Mouse (Mus musculus): Measurements from ENCODE around the gene Cdc14b. TPM values are rescaled to one million over a fixed set of nuclear protein-coding genes. Genes with fewer than 3 reads are reported as not detected.
A peak's percentile ranks its signal among the peaks of the same experiment; 100 is the strongest.

Cdc14b gene
- polyA plus RNA-seq, 1 experiment from 2014 or later = 12.6 TPM

DNA sequence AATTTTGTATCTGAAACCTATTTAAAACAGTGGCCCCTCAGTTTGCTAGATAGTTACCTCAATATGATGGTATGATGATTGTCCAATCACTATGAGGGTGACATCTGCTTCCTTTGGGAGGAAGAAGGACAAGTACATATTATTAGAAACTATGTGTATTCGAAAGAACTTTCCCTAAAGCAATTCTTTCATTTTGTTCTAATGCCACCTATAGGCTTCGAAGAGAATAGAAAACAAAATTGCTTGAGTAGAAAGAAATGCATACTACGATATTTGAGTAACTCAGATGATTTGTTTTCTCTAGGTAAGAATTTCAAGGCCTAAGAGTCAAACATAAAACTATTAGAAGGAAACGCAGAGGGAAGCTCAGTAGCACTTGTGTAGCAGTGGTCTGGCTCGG lies 33.9 kb upstream of the Cdc14b start:
- Histone ChIP-seq H3K4me3 (no peak overlapping the region), H3K27ac (replicated peaks) (no peak overlapping the region), H3K27me3 (ENCODE audit: low read depth, poor library complexity, severe bottlenecking) (no peaks in the 10 kb centered on the region), H3K9me3 (replicated peaks) (no peaks in the 10 kb centered on the region), H3K4me1 (peaks cover 13% of the 10 kb centered on the region), H3K36me3 (peaks cover 11% of the 10 kb centered on the region)
- WGBS = 80% methylated on average over 5 of the region's 5 CpGs
- DNase-seq (ENCODE audit: low spot score) = no peak

DNA sequence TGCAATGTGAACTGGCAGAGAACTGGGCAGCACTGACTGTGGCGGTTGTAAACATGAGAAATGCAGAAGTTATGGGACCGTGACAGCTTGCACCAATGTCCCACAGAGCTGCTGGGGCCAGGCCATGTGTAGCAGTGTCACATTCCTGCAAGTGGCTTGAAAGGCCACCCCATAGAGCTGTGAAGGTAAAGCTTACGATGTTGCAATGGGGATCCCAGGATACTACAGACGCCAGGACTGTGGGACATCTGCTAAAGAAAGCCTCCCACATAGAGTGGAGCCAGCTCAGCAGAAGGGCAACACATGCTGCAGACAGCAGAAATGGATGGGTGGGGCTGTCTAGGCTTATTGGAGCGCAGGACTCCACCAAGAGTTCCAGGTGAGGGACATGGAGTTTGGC lies 32.4 kb upstream of the Cdc14b start:
- 90% methylated on average over 5 of the region's 5 CpGs for WGBS
- Histone ChIP-seq H3K36me3 (peaks cover 19% of the 10 kb centered on the region), H3K27ac (replicated peaks) (no peak overlapping the region), H3K9me3 (replicated peaks) (no peaks in the 10 kb centered on the region), H3K27me3 (ENCODE audit: low read depth, poor library complexity, severe bottlenecking) (no peaks in the 10 kb centered on the region), H3K4me1 (peaks cover 13% of the 10 kb centered on the region), H3K4me3 (no peak overlapping the region)
- no peak for DNase-seq (ENCODE audit: low spot score)

DNA sequence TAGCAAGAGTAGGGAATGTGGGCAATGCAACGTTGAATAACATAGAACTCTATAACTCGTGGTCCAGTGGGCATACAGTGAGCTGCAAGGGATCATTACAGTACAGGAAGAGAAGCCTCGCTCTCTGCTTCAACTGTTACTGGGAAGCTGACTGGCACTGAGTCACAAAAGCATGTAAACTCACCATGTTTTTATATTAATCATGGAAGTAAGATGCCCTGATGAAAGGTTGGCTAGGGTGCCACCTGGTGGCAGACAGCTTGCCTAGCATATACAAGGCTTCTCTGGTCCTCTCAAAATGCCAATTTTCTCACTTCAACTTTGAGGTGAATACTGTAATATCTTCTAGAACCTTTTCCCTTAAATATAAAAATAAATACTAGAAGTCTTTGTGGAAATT lies 31.0 kb upstream of the Cdc14b start:
- peak; percentile 53 for DNase-seq (ENCODE audit: low spot score)
- 80% methylated on average over 3 of the region's 3 CpGs for WGBS
- no peak overlapping the region for H3K27ac ChIP-seq (replicated peaks)

GRCm38 (mm10) chr13:64299069-64299468 lies 24.0 kb upstream of the Cdc14b start:
- H3K4me3 ChIP-seq = no peak overlapping the region
- H3K9me3 ChIP-seq (replicated peaks) = no peaks in the 10 kb centered on the region
- 94% methylated on average over 1 of the region's 1 CpGs for WGBS
- peaks cover 9% of the 10 kb centered on the region for H3K36me3 ChIP-seq
- no peaks in the 10 kb centered on the region for H3K4me1 ChIP-seq
- H3K27ac ChIP-seq (replicated peaks) = no peak overlapping the region
- H3K27me3 ChIP-seq (ENCODE audit: low read depth, poor library complexity, severe bottlenecking) = no peaks in the 10 kb centered on the region
- no peak for DNase-seq (ENCODE audit: low spot score)

More for the DNA sequence above, 31.0 kb upstream of the Cdc14b start:
- Histone ChIP-seq H3K9me3 (replicated peaks) (no peaks in the 10 kb centered on the region), H3K4me3 (no peak overlapping the region), H3K36me3 (peaks cover 20% of the 10 kb centered on the region), H3K27me3 (ENCODE audit: low read depth, poor library complexity, severe bottlenecking) (no peaks in the 10 kb centered on the region), H3K4me1 (peaks cover 4% of the 10 kb centered on the region)

DNA sequence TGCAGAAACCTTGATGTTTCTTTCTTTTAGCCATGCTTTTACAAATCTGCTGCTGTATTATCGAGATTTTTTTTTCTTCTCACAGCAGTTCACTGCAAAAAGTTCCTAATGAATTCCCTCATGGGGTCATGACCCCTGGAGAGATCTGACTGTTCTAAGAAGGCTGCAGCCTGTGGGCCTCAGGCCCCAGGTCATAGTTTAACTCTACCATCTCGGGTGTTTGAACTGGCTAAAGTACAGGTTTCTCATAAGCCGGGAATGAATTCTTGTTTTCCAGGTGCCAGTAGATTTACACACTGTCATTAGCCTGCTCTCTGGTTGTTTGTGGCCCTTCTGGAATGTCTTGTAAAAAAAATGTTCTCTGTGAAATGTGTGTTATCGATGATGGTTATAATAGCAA lies 11.7 kb upstream of the Cdc14b start:
- no peak overlapping the region for H3K27ac ChIP-seq (replicated peaks)
- WGBS = 49% methylated on average over 4 of the region's 4 CpGs
- 0 out of 2 replicates have a peak, but pooled peaks cover 3% of the 10 kb centered on the region for H3K36me3 ChIP-seq
- H3K4me1 ChIP-seq = peaks cover 12% of the 10 kb centered on the region
- no peak overlapping the region for H3K4me3 ChIP-seq
- 0 out of 2 replicates have a peak, but pooled peaks cover 3% of the 10 kb centered on the region for H3K9me3 ChIP-seq (replicated peaks)
- no peaks in the 10 kb centered on the region for H3K27me3 ChIP-seq (ENCODE audit: low read depth, poor library complexity, severe bottlenecking)
- no peak for DNase-seq (ENCODE audit: low spot score)

- Histone ChIP-seq H3K36me3 (0 out of 2 replicates have a peak, but pooled peaks cover under 1% of the 10 kb centered on the region), H3K4me3 (no peak overlapping the region), H3K27ac (replicated peaks) (no peak overlapping the region), H3K27me3 (ENCODE audit: low read depth, poor library complexity, severe bottlenecking) (no peaks in the 10 kb centered on the region), H3K9me3 (replicated peaks) (0 out of 2 replicates have a peak, but pooled peaks cover 3% of the 10 kb centered on the region), H3K4me1 (peaks cover 12% of the 10 kb centered on the region)
- no peak for DNase-seq (ENCODE audit: low spot score)
- 77% methylated on average over 4 of the region's 4 CpGs for WGBS
Observed at GRCm38 (mm10) chr13:64286321-64286720, 11.2 kb upstream of the Cdc14b start.

DNA sequence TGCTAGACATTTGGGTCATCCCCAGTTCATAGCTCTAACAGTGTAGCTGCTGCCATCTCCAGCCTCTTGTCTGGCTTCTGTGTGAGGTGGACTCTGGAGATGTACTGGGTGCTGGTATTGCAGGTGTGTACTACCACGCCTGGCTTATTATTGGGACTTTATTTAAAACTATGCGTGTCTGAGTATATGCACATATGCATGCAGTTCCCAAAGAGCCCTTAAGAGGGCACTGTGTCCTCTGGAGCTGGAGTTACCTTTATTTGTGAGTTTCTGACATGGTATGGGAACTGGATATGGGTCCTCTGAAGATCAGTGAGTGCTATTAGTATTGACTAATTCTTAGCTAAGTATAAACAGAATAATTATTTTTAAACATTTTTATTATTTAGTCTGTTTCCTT lies 9.6 kb upstream of the Cdc14b start:
- no peaks in the 10 kb centered on the region for H3K36me3 ChIP-seq
- H3K4me1 ChIP-seq = peaks cover 12% of the 10 kb centered on the region
- 93% methylated on average over 2 of the region's 2 CpGs for WGBS
- H3K4me3 ChIP-seq = no peak overlapping the region
- H3K27me3 ChIP-seq (ENCODE audit: low read depth, poor library complexity, severe bottlenecking) = no peaks in the 10 kb centered on the region
- H3K27ac ChIP-seq (replicated peaks) = no peak overlapping the region
- 0 out of 2 replicates have a peak, but pooled peaks cover 3% of the 10 kb centered on the region for H3K9me3 ChIP-seq (replicated peaks)
- no peak for DNase-seq (ENCODE audit: low spot score)

GRCm38 (mm10) chr13:64280940-64281339 lies 5.8 kb upstream of the Cdc14b start:
- Histone ChIP-seq H3K4me3 (no peak overlapping the region), H3K27me3 (ENCODE audit: low read depth, poor library complexity, severe bottlenecking) (peaks cover 20% of the 10 kb centered on the region), H3K9me3 (replicated peaks) (0 out of 2 replicates have a peak, but pooled peaks cover 3% of the 10 kb centered on the region), H3K36me3 (no peaks in the 10 kb centered on the region), H3K27ac (replicated peaks) (no peak overlapping the region), H3K4me1 (peaks cover under 1% of the 10 kb centered on the region; the same call in 1 of the 2 replicates)
- 93% methylated on average over 5 of the region's 5 CpGs for WGBS
- no peak for DNase-seq (ENCODE audit: low spot score)

DNA sequence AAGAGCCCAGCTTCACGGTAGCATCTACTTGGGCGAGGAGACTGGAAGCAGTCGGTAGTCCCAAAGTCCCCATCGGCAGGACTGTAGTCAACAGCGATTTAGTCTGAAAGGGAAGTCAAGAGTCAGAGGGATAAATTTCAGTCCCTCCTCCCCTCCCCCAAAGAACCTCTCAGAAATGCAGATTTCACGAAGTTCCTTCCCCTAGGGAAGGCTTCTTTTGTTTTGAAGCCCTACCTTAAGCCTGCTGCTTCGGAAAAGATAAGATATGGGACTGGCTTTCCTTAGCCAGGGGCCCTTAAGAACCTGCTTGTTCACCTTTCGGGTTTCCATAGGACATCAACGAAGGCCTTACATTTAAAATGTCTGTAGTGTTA lies 651 bp upstream of the Cdc14b start:
- H3K36me3 ChIP-seq = no peaks in the 10 kb centered on the region
- WGBS = 9% methylated on average over 9 of the region's 9 CpGs
- no peaks in the 10 kb centered on the region for H3K9me3 ChIP-seq (replicated peaks)
- H3K4me1 ChIP-seq = peaks cover 23% of the 10 kb centered on the region
- peak overlapping the region; percentile 81; the same call in 1 of the 2 replicates for H3K27ac ChIP-seq (replicated peaks)
- peak overlapping the region; percentile 89 for H3K4me3 ChIP-seq
- DNase-seq (ENCODE audit: low spot score) = no peak
- peaks cover 39% of the 10 kb centered on the region for H3K27me3 ChIP-seq (ENCODE audit: low read depth, poor library complexity, severe bottlenecking)

GRCm38 (mm10) chr13:64273891-64274844 lies 922 bp downstream of the Cdc14b start:
- Histone ChIP-seq H3K27ac (replicated peaks) (peak overlapping the region; percentile 81), H3K4me1 (peaks cover 23% of the 10 kb centered on the region), H3K4me3 (peak overlapping the region; percentile 89), H3K9me3 (replicated peaks) (no peaks in the 10 kb centered on the region), H3K27me3 (ENCODE audit: low read depth, poor library complexity, severe bottlenecking) (peaks cover 39% of the 10 kb centered on the region), H3K36me3 (no peaks in the 10 kb centered on the region)
- no peak for DNase-seq (ENCODE audit: low spot score)
- under 1% methylated on average over 85 of the region's 95 CpGs for WGBS

DNA sequence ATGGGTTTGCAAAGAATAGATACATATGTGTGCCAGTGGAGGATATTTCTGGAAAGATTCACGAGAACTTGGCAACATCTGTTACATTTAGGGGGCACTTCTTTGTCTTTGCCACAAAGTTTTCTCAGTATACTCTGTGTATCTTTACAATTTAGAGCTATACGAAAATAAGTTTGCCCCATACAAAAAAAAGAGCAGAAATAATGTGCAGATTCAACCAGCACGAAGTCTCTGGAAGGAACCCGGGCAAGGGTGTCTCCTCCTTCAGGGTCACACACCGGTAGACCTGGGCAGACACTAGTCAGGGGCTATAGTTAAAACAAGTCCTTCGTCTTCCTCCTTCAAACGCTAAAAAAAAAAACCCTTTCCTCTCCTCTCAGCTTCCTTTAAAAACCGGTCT lies 1.7 kb downstream of the Cdc14b start:
- Histone ChIP-seq H3K27ac (replicated peaks) (no peak overlapping the region), H3K4me1 (peaks cover 23% of the 10 kb centered on the region), H3K9me3 (replicated peaks) (no peaks in the 10 kb centered on the region), H3K27me3 (ENCODE audit: low read depth, poor library complexity, severe bottlenecking) (peaks cover 39% of the 10 kb centered on the region), H3K4me3 (peak overlapping the region; percentile 89; the same call in 1 of the 2 replicates), H3K36me3 (no peaks in the 10 kb centered on the region)
- WGBS = 58% methylated on average over 8 of the region's 8 CpGs
- DNase-seq (ENCODE audit: low spot score) = no peak

DNA sequence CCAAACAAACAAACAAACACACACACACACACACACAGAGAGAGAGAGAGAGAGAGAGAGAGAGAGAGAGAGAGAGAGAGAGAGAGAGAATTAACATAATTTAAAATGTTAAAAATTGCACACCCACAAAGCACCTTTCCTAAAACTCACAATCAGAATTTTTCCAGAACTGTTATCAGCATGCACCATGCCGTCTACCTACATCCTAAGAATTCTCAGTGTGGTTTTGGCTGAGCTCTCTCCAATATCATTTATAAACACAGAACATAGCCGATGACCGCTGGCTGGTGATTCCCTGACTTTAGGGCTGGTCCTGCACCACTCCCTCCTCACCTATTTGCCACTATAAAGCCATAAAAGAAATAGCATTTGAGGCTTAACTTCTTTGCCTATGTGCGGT lies 6.7 kb downstream of the Cdc14b start:
- 0 out of 2 replicates have a peak, but pooled peaks cover 2% of the 10 kb centered on the region for H3K9me3 ChIP-seq (replicated peaks)
- no peaks in the 10 kb centered on the region for H3K36me3 ChIP-seq
- no peak overlapping the region for H3K27ac ChIP-seq (replicated peaks)
- peaks cover 16% of the 10 kb centered on the region for H3K4me1 ChIP-seq
- peaks cover 9% of the 10 kb centered on the region for H3K27me3 ChIP-seq (ENCODE audit: low read depth, poor library complexity, severe bottlenecking)
- no peak for DNase-seq (ENCODE audit: low spot score)
- WGBS = 90% methylated on average over 4 of the region's 4 CpGs
- H3K4me3 ChIP-seq = no peak overlapping the region

- Histone ChIP-seq H3K4me3 (no peak overlapping the region), H3K9me3 (replicated peaks) (0 out of 2 replicates have a peak, but pooled peaks cover 2% of the 10 kb centered on the region), H3K4me1 (peaks cover 13% of the 10 kb centered on the region), H3K27ac (replicated peaks) (no peak overlapping the region), H3K36me3 (no peaks in the 10 kb centered on the region), H3K27me3 (ENCODE audit: low read depth, poor library complexity, severe bottlenecking) (no peaks in the 10 kb centered on the region)
- 23% methylated on average over 9 of the region's 9 CpGs for WGBS
- DNase-seq (ENCODE audit: low spot score) = peak; percentile 24
Observed at GRCm38 (mm10) chr13:64267151-64267550, 7.9 kb downstream of the Cdc14b start.
